Mouse (Mus musculus) bone marrow macrophage, adult 2 months (primary cell): ENCODE data around the gene Fabp7. TPM values are rescaled to one million over a fixed set of nuclear protein-coding genes. Genes with fewer than 3 reads are reported as not detected.

Experiments used
- H3K27ac ChIP-seq: 2 replicates; pipeline ENCODE4 v1.5.1; 2012; ENCODE audit warnings: low read depth, low read length; ENCODE audit not compliant: insufficient read depth
- H3K4me1 ChIP-seq: 2 replicates; pipeline ENCODE4 v1.6.1; 2012; ENCODE audit warnings: low read length; ENCODE audit not compliant: control insufficient read depth, insufficient read depth
- H3K4me3 ChIP-seq: 2 replicates; pipeline ENCODE4 v1.5.1; 2012; ENCODE audit warnings: mild to moderate bottlenecking, low read length, moderate library complexity; ENCODE audit not compliant: insufficient read depth
- CTCF ChIP-seq: IDR thresholded peaks from 2 replicates; pipeline ENCODE4 v1.5.1; 2012; ENCODE audit warnings: low read depth, mild to moderate bottlenecking, low read length, moderate library complexity
- POLR2A ChIP-seq: IDR thresholded peaks from 2 replicates; pipeline ENCODE4 v1.6.1; 2012; ENCODE audit warnings: mild to moderate bottlenecking, low read depth, low read length, borderline replicate concordance
- polyA plus RNA-seq: library from polyadenylated mRNA; stranded (reverse); fragments of >200 nt; gene quantifications from 2 replicates; pipeline ENCODE4 v1.2.4, GENCODE M21; 2012; ENCODE audit not compliant: missing spikeins, insufficient read depth, insufficient read length

Gene Fabp7
- polyA plus RNA-seq, 1 experiment: 1.6 TPM

- TF ChIP-seq POLR2A (no peak), CTCF (no peak)
- no peak overlapping the region for H3K4me3 ChIP-seq
Observed at GRCm38 (mm10) chr10:57835094-57835493, 50.4 kb downstream of the Fabp7 start.

DNA sequence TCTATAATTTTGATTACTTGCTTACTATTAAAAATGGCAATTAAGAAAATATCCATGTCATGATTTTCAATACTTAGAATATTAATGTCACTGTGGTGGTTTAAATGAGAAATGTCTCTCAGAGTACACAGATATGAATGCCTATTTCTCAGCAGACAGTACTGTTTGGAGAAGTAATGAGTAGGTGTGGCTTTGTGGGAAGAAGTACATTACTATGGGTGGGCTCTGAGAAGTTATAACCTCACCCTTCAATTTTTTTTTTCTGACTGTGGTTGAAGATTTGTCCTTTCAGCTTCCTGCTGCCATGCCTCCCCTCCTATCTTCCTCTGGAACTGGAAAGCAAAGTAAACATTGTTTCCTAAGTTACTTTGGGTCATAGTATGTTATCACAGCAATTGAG, 51.3 kb downstream of the Fabp7 start:
- Histone ChIP-seq H3K4me1 (peaks cover 5% of the 10 kb centered on the region), H3K27ac (no peak overlapping the region), H3K4me3 (no peak overlapping the region)
- no peak for TF ChIP-seq CTCF
- no peak for TF ChIP-seq POLR2A

More at GRCm38 (mm10) chr10:57835094-57835493, 50.4 kb downstream of the Fabp7 start:
- Histone ChIP-seq H3K4me1 (peaks cover 5% of the 10 kb centered on the region), H3K27ac (no peak overlapping the region)

Other genes starting within 250 kb of the Fabp7 start
- 66.9 and 69.2 TPM in 2 replicates for gene Pkib, start 152.9 kb upstream of the Fabp7 start, polyA plus RNA-seq
- 343 and 368 TPM in 2 replicates for gene Smpdl3a, start 9.5 kb downstream of the Fabp7 start, polyA plus RNA-seq